Mouse (Mus musculus) lung, postnatal 0 days (tissue): ENCODE measurements at regions not wholly inside any gene's neighbourhood (a gene's known extent, or its start where the extent isn't known, plus 50 kb on each side); places are given as distances from the start of the nearest gene placed in this dataset.

Experiments used
- ATAC-seq: fragments of 200-750 bp; cut with Nextera tagmentation; 2 replicates; pipeline ENCODE4 v1.8.0; 2017; ENCODE audit warnings: moderate library complexity
- DNase-seq: peaks from one replicate; pipeline ENCODE4 v3.0.0-alpha.2; 2016; ENCODE audit warnings: low spot score
- H3K27ac ChIP-seq: fragments of 300-500 bp; sonication (generic); 2 replicates; pipeline ENCODE4 v1.5.1; 2014; ENCODE audit warnings: antibody characterized with exemption, mild to moderate bottlenecking, low read length, mixed read lengths
- H3K27me3 ChIP-seq: fragments of 300-500 bp; sonication (generic); replicated peaks from 2 replicates; pipeline ENCODE4 v1.6.1; 2014; ENCODE audit warnings: low read length, mixed read lengths; ENCODE audit not compliant: insufficient read depth
- H3K36me3 ChIP-seq: fragments of 300-500 bp; sonication (generic); 2 replicates; pipeline ENCODE4 v1.6.1; 2014; ENCODE audit warnings: low read length, mixed read lengths; ENCODE audit not compliant: insufficient read depth
- H3K4me1 ChIP-seq: fragments of 300-500 bp; sonication (generic); 2 replicates; pipeline ENCODE4 v1.6.1; 2014; ENCODE audit warnings: antibody characterized with exemption, low read depth, low read length, mixed read lengths; ENCODE audit not compliant: insufficient read depth
- H3K4me2 ChIP-seq: fragments of 300-500 bp; sonication (generic); replicated peaks from 2 replicates; pipeline ENCODE4 v1.6.1; 2014; ENCODE audit warnings: low read depth, mild to moderate bottlenecking, low read length, moderate library complexity, mixed read lengths
- H3K4me3 ChIP-seq: fragments of 300-500 bp; sonication (generic); 2 replicates; pipeline ENCODE4 v1.5.1; 2014; ENCODE audit warnings: low read depth, low read length
- H3K9ac ChIP-seq: fragments of 300-500 bp; sonication (generic); replicated peaks from 2 replicates; pipeline ENCODE4 v1.6.1; 2014; ENCODE audit warnings: low read depth, mild to moderate bottlenecking
- H3K9me3 ChIP-seq: fragments of 300-500 bp; sonication (generic); 2 replicates; pipeline ENCODE4 v1.6.1; 2016; ENCODE audit warnings: low read length, mixed read lengths
- CTCF ChIP-seq: IDR thresholded peaks from 2 replicates; pipeline ENCODE4 v1.5.1; 2016; ENCODE audit warnings: antibody characterized with exemption, mild to moderate bottlenecking
- EP300 ChIP-seq: IDR thresholded peaks from 2 replicates; pipeline ENCODE4 v1.6.1; 2016; ENCODE audit warnings: antibody characterized with exemption, mild to moderate bottlenecking, control low read depth
- WGBS: fragments of 180-500 bp; shearing (Covaris S2); extraction: QIAGEN DNeasy Blood & Tissue Kit; methylation state at CpG from one replicate; pipeline ENCODE4 v1.1.7; 2014; 5-methylcytosine and 5-hydroxymethylcytosine counted together

- TF ChIP-seq CTCF: no peak
- TF ChIP-seq EP300: no peak
Measured at GRCm38 (mm10) chr16:5515867-5516266, 260.1 kb upstream of the Eef2kmt start.

GRCm38 (mm10) chr16:5507261-5507660 lies 251.5 kb upstream of the Eef2kmt start:
- H3K27me3 ChIP-seq: no peaks in the 10 kb centered on the region
- H3K4me2 ChIP-seq: no peak overlapping the region
- no peak overlapping the region for H3K9ac ChIP-seq
- H3K9me3 ChIP-seq: no peaks in the 10 kb centered on the region
- H3K36me3 ChIP-seq: no peaks in the 10 kb centered on the region
- no peaks in the 10 kb centered on the region for H3K4me1 ChIP-seq
- no peak for DNase-seq
- H3K4me3 ChIP-seq: no peak overlapping the region
- H3K27ac ChIP-seq: no peak overlapping the region
- no peak for ATAC-seq
- TF ChIP-seq EP300 (no peak), CTCF (no peak)
- 73% methylated on average over 8 of the region's 8 CpGs for WGBS

More at GRCm38 (mm10) chr16:5515867-5516266, 260.1 kb upstream of the Eef2kmt start:
- H3K36me3 ChIP-seq: no peaks in the 10 kb centered on the region
- no peak overlapping the region for H3K4me2 ChIP-seq
- ATAC-seq (no peak), DNase-seq (no peak)
- 65% methylated on average over 5 of the region's 5 CpGs for WGBS
- no peaks in the 10 kb centered on the region for H3K27me3 ChIP-seq
- no peaks in the 10 kb centered on the region for H3K4me1 ChIP-seq
- no peak overlapping the region for H3K27ac ChIP-seq
- no peak overlapping the region for H3K4me3 ChIP-seq
- H3K9ac ChIP-seq: no peak overlapping the region
- H3K9me3 ChIP-seq: no peaks in the 10 kb centered on the region

GRCm38 (mm10) chr16:5501961-5502360 lies 246.2 kb upstream of the Eef2kmt start:
- no peak overlapping the region for H3K27ac ChIP-seq
- TF ChIP-seq EP300 (no peak), CTCF (no peak)
- no peaks in the 10 kb centered on the region for H3K36me3 ChIP-seq
- ATAC-seq (no peak), DNase-seq (no peak)
- no peak overlapping the region for H3K9ac ChIP-seq
- no peak overlapping the region for H3K4me2 ChIP-seq
- WGBS: 69% methylated on average over 7 of the region's 7 CpGs
- no peaks in the 10 kb centered on the region for H3K9me3 ChIP-seq
- no peak overlapping the region for H3K4me3 ChIP-seq
- H3K4me1 ChIP-seq: no peaks in the 10 kb centered on the region
- H3K27me3 ChIP-seq: no peaks in the 10 kb centered on the region

- no peak for DNase-seq
Measured at GRCm38 (mm10) chr16:5496051-5496685, 240.4 kb upstream of the Eef2kmt start.

GRCm38 (mm10) chr16:5493352-5493751 lies 237.6 kb upstream of the Eef2kmt start:
- no peaks in the 10 kb centered on the region for H3K4me1 ChIP-seq
- ATAC-seq: no peak

More at GRCm38 (mm10) chr16:5496051-5496685, 240.4 kb upstream of the Eef2kmt start:
- Histone ChIP-seq H3K4me3 (no peak overlapping the region), H3K27ac (no peak overlapping the region), H3K4me2 (no peak overlapping the region), H3K9ac (no peak overlapping the region), H3K36me3 (no peaks in the 10 kb centered on the region), H3K27me3 (no peaks in the 10 kb centered on the region), H3K9me3 (no peaks in the 10 kb centered on the region), H3K4me1 (no peaks in the 10 kb centered on the region)
- ATAC-seq: no peak
- 83% methylated on average over 2 of the region's 2 CpGs for WGBS
- no peak for TF ChIP-seq CTCF
- TF ChIP-seq EP300: no peak

GRCm38 (mm10) chr16:5487259-5487658 lies 231.5 kb upstream of the Eef2kmt start:
- 17% methylated on average over 3 of the region's 3 CpGs for WGBS

More at GRCm38 (mm10) chr16:5493352-5493751, 237.6 kb upstream of the Eef2kmt start:
- H3K36me3 ChIP-seq: no peaks in the 10 kb centered on the region
- no peak overlapping the region for H3K27ac ChIP-seq
- peak; percentile 11 for DNase-seq
- H3K4me2 ChIP-seq: no peak overlapping the region
- H3K27me3 ChIP-seq: no peaks in the 10 kb centered on the region
- WGBS: 17% methylated on average over 6 of the region's 6 CpGs
- H3K4me3 ChIP-seq: no peak overlapping the region
- no peak overlapping the region for H3K9ac ChIP-seq
- TF ChIP-seq CTCF (peak; percentile 42; the same call in 1 of the 2 replicates), EP300 (no peak)
- no peaks in the 10 kb centered on the region for H3K9me3 ChIP-seq

More at GRCm38 (mm10) chr16:5487259-5487658, 231.5 kb upstream of the Eef2kmt start:
- Histone ChIP-seq H3K4me2 (no peak overlapping the region), H3K9me3 (no peaks in the 10 kb centered on the region), H3K36me3 (no peaks in the 10 kb centered on the region), H3K9ac (no peak overlapping the region), H3K4me3 (no peak overlapping the region), H3K4me1 (no peaks in the 10 kb centered on the region), H3K27ac (no peak overlapping the region), H3K27me3 (no peaks in the 10 kb centered on the region)
- ATAC-seq (no peak), DNase-seq (no peak)
- TF ChIP-seq CTCF: no peak
- no peak for TF ChIP-seq EP300
